Mouse (Mus musculus) kidney, embryonic 16.5 days (tissue): ENCODE results near the gene Zdhhc22. TPM values are rescaled to one million over a fixed set of nuclear protein-coding genes. Genes with fewer than 3 reads are reported as not detected.
A peak's percentile ranks its signal among the peaks of the same experiment; 100 is the strongest.

Source experiments
- ATAC-seq: fragments of 200-750 bp; cut with Nextera tagmentation; 2 replicates; pipeline ENCODE4 v1.8.0; 2017; ENCODE audit warnings: moderate TSS enrichment; ENCODE audit not compliant: low FRiP score, low TSS enrichment
- H3K27ac ChIP-seq: fragments of 300-500 bp; sonication (generic); 2 replicates; pipeline ENCODE4 v1.5.1; 2014; ENCODE audit warnings: low read length
- H3K27me3 ChIP-seq: fragments of 300-500 bp; sonication (generic); 2 replicates; pipeline ENCODE4 v1.6.1; 2014; ENCODE audit warnings: low read length, control low read depth, mixed read lengths; ENCODE audit not compliant: insufficient read depth
- H3K36me3 ChIP-seq: fragments of 300-500 bp; sonication (generic); 2 replicates; pipeline ENCODE4 v1.6.1; 2014; ENCODE audit warnings: low read length, control low read depth, mixed read lengths; ENCODE audit not compliant: insufficient read depth
- H3K4me1 ChIP-seq: fragments of 300-500 bp; sonication (generic); 2 replicates; pipeline ENCODE4 v1.6.1; 2014; ENCODE audit warnings: low read length, control low read depth, mixed read lengths; ENCODE audit not compliant: insufficient read depth
- H3K4me2 ChIP-seq: fragments of 300-500 bp; sonication (generic); replicated peaks from 2 replicates; pipeline ENCODE4 v1.6.1; 2014; ENCODE audit warnings: low read depth, low read length
- H3K4me3 ChIP-seq: fragments of 300-500 bp; sonication (generic); 2 replicates; pipeline ENCODE4 v1.5.1; 2014; ENCODE audit warnings: mild to moderate bottlenecking, low read length
- H3K9ac ChIP-seq: fragments of 300-500 bp; sonication (generic); replicated peaks from 2 replicates; pipeline ENCODE4 v1.6.1; 2014; ENCODE audit warnings: low read length
- H3K9me3 ChIP-seq: fragments of 300-500 bp; sonication (generic); 2 replicates; pipeline ENCODE4 v1.6.1; 2016; ENCODE audit warnings: low read length, control low read depth
- WGBS: fragments of 180-500 bp; shearing (Covaris S2); extraction: QIAGEN DNeasy Blood & Tissue Kit; methylation state at CpG from one replicate; pipeline ENCODE4 v1.1.7; 2014; 5-methylcytosine and 5-hydroxymethylcytosine counted together
- polyA plus RNA-seq: library from polyadenylated mRNA; unstranded; fragments of >200 nt; fragmentation: Nextera tagmentation; extraction: Ambion mirVana; gene quantifications from 2 replicates; pipeline ENCODE4 v1.2.1, GENCODE M21; 2015

The Zdhhc22 gene
- polyA plus RNA-seq, 1 experiment from 2014 or later: not detected

DNA sequence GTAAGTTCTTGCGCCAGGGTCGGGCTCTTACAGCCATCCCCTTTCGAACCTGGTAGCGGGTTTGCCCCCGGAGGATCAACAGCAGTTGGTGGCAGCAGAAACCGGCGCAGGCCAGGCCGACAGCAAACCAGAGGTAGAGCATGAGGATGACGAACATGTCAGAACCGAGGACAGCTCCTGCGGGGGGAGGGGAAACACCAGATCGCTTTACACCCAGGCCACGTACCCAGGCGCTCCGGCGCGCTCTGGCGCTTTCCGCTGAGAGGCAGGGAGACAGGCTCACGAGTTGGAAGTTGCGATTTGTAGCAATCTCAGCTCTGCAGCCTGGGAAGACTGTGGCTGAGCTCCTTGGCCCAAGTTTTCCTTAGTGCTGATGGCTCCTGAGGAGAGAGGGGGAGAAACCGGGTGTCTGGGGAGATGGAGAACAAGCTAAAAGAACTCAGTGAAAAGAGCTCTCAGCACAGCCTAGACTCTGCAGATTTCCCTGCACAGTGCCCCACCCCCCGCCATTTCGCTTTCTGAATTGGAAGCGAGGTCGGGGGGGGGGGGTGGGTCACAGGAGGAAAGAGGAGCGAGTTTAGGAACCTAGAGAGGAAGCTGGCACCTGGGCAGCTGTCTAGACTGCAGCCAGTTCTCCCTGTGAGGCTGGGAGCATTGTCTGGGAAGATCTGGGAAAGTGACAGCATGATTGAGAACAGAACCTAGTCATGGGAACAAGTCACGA, 6.6 kb downstream of the Zdhhc22 start:
- H3K27ac ChIP-seq: no peak overlapping the region
- H3K27me3 ChIP-seq: peaks cover 39% of the 10 kb centered on the region
- no peak overlapping the region for H3K4me3 ChIP-seq
- H3K4me2 ChIP-seq: no peak overlapping the region
- H3K9me3 ChIP-seq: no peaks in the 10 kb centered on the region
- no peaks in the 10 kb centered on the region for H3K36me3 ChIP-seq
- no peaks in the 10 kb centered on the region for H3K4me1 ChIP-seq
- ATAC-seq: peak; percentile 76; the same call in 1 of the 2 replicates
- no peak overlapping the region for H3K9ac ChIP-seq
- 3% methylated on average over 28 of the region's 28 CpGs for WGBS

DNA sequence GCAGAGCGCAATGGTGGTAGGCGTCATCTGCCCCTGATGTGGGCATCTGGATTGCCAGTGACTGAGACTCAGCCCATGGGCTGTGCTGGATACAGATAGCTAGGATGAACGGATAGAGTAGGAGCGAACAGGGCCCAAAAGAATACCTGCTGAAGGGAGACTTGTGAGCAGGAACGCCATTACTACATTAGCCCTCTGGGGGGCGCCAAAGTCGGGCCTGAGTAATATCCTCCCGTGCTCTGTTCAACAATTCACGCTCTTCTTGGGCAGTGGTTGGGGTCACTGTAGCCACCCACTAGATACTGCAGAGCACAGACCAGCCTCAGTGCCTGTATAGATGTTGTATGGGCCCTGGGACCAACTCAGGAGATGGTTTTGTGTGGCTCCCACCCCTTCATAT, 9.1 kb downstream of the Zdhhc22 start:
- Histone ChIP-seq H3K9ac (no peak overlapping the region), H3K27ac (no peak overlapping the region), H3K36me3 (no peaks in the 10 kb centered on the region), H3K4me2 (no peak overlapping the region), H3K27me3 (peaks cover 33% of the 10 kb centered on the region), H3K4me3 (no peak overlapping the region), H3K9me3 (no peaks in the 10 kb centered on the region), H3K4me1 (peaks cover 3% of the 10 kb centered on the region; the same call in 1 of the 2 replicates)
- WGBS: 30% methylated on average over 9 of the region's 9 CpGs
- no peak for ATAC-seq

DNA sequence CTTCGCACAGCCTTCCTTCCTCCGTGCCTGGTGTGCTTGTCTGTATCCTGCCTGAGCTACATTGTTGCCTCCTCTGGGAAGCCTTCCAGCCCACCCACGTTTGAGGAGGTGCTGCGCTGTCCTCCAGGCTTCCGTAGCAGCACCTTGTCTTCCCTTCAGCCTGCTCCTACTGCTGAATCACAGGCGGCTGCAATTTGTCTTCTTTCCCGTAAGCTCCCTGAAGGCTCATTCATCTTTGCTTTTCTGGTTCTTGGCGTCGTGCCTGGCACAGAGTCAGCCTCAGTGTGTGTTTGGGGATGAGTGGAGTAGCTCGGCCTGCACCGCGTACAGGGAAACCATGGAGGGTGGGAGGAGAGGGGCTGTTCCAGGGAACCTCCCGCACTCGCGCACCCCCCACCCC, 12.4 kb downstream of the Zdhhc22 start:
- ATAC-seq: no peak

DNA sequence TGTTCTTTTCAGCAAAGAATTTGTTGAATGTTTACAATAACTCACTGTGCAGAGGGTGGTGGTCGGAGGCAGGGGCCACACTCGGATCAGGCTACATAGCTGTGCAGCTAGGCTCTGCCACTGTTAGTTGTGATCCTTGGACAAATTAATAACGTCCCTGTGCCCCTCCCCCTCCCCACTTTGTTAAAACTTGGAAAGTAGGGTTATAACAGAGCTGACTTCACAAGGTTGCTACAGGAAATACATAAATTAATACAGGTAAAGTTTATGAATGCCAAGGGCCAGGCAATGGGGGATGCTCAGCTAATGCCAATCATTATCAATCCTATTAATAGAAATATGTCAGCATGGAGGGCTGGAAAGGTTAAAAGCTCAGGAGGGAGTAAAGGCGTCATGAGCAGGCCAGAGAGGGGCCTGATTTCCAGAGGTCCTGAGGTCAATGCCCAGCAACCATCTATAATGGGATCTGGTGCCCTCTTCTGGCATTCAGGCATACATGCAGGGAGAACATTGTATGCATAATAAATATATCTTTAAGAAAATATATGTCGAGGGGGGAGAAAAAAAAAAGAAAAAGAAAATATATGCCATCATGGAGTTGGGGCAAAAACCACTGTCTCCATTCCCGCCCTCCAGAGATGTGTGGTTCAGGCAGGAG, 13.6 kb downstream of the Zdhhc22 start:
- WGBS: 55% methylated on average over 6 of the region's 6 CpGs

More for the DNA sequence above, 12.4 kb downstream of the Zdhhc22 start:
- Histone ChIP-seq H3K4me3 (no peak overlapping the region), H3K4me2 (no peak overlapping the region), H3K27ac (no peak overlapping the region), H3K4me1 (peaks cover 26% of the 10 kb centered on the region), H3K9me3 (no peaks in the 10 kb centered on the region), H3K9ac (no peak overlapping the region), H3K27me3 (peaks cover 13% of the 10 kb centered on the region; the same call in 1 of the 2 replicates), H3K36me3 (no peaks in the 10 kb centered on the region)
- WGBS: 18% methylated on average over 15 of the region's 15 CpGs

DNA sequence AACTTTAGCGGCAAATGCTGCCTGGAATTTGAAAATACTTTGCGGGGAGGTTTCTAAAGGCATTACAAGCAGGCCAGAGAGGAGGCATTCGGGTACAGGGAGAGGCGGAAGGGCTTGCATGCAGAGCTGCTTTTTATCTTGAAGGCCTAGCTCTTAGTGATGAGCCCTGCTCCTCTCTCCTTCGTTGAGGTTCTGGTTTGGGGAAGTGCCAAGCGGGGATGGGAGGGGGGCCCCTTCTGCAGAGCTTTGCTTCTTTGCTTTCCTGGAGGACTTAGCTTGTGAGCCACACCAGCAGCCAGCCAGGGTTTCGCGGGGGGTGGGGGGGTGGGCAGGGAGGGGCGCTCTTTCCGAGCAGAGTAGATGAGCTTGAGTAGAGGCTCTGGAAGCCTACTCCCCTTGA, 14.5 kb downstream of the Zdhhc22 start:
- Histone ChIP-seq H3K27me3 (peaks cover 9% of the 10 kb centered on the region; the same call in 1 of the 2 replicates), H3K9me3 (no peaks in the 10 kb centered on the region), H3K4me1 (peaks cover 26% of the 10 kb centered on the region), H3K4me3 (no peak overlapping the region), H3K9ac (no peak overlapping the region), H3K4me2 (no peak overlapping the region), H3K36me3 (no peaks in the 10 kb centered on the region), H3K27ac (no peak overlapping the region)
- no peak for ATAC-seq
- 62% methylated on average over 8 of the region's 10 CpGs for WGBS

More for the DNA sequence above, 13.6 kb downstream of the Zdhhc22 start:
- peaks cover 9% of the 10 kb centered on the region; the same call in 1 of the 2 replicates for H3K27me3 ChIP-seq
- H3K4me2 ChIP-seq: no peak overlapping the region
- H3K27ac ChIP-seq: no peak overlapping the region
- H3K4me3 ChIP-seq: no peak overlapping the region
- ATAC-seq: no peak
- no peaks in the 10 kb centered on the region for H3K36me3 ChIP-seq
- no peak overlapping the region for H3K9ac ChIP-seq
- peaks cover 26% of the 10 kb centered on the region for H3K4me1 ChIP-seq
- H3K9me3 ChIP-seq: no peaks in the 10 kb centered on the region

DNA sequence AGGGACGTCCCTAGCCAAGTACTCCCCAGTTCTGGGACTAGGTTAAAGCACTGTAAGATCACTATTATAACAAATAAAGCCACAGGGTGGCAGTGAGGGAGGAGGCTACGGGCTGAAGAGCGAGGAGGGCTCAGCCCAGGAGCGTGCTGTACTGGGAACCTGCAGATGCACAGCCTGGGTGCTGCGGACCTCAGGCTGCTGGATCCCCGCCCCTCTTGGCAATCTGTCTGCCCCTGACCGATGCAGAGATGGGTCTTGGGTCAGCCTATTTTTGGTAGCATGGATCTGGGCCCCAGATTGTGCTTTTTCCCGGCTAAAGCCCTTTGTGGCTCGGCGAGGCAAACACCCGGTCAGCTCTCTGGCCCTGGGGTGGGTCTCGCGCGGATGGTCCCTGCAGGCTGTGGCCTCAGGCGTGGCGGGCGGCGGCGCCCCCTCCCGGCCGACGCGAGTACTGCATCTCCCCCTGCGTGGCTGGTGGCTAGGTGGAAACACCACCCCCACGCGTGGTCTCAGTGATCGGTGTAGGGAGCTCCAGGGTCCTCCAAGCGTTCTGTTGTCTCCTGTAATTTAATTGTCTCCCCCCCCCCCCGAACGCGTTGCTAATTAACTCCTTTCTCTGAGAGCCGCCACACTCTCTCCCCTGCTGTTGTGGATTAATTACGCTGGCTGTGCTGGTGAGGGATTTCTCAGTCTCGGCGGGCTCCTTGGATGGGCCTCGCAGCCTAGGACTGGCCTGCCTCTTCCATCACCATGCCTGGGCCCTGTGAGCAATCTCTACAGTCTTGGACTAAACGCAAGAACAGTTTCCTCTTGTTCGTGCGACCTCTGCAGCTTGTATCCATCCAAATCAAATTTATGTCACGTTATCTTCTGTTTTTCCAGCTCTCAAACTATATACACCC, 15.6 kb downstream of the Zdhhc22 start:
- 7% methylated on average over 39 of the region's 40 CpGs for WGBS
- H3K9me3 ChIP-seq: no peaks in the 10 kb centered on the region
- H3K4me3 ChIP-seq: peak overlapping the region; percentile 31
- no peaks in the 10 kb centered on the region for H3K36me3 ChIP-seq
- H3K4me1 ChIP-seq: peaks cover 26% of the 10 kb centered on the region
- no peak overlapping the region for H3K27ac ChIP-seq
- H3K9ac ChIP-seq: peak overlapping the region; percentile 42
- ATAC-seq: peak; percentile 76
- H3K4me2 ChIP-seq: peak overlapping the region; percentile 62
- 0 out of 2 replicates have a peak, but pooled peaks cover 7% of the 10 kb centered on the region for H3K27me3 ChIP-seq

DNA sequence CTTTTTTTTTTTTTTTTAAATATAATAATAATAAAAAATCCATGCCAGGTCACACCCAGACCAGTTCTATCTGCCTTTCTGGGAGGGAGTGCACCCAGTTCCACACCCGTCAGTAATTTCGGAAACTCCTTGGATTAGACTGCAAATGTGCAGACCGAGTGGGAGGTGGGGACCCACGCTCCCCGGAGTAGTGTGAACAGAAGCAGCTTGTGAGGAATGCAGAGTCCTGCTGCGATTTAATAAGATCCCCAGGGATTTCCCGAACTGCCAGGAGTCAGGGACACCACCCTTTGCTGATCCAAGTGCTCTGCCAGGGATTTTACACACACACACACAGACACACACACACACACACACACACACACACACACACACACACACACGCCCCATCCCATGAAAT, 16.5 kb downstream of the Zdhhc22 start:
- Histone ChIP-seq H3K4me1 (peaks cover 26% of the 10 kb centered on the region), H3K4me3 (no peak overlapping the region), H3K27ac (no peak overlapping the region), H3K36me3 (no peaks in the 10 kb centered on the region), H3K9ac (no peak overlapping the region), H3K4me2 (no peak overlapping the region), H3K27me3 (0 out of 2 replicates have a peak, but pooled peaks cover 7% of the 10 kb centered on the region), H3K9me3 (no peaks in the 10 kb centered on the region)
- WGBS: 38% methylated on average over 8 of the region's 8 CpGs
- no peak for ATAC-seq

DNA sequence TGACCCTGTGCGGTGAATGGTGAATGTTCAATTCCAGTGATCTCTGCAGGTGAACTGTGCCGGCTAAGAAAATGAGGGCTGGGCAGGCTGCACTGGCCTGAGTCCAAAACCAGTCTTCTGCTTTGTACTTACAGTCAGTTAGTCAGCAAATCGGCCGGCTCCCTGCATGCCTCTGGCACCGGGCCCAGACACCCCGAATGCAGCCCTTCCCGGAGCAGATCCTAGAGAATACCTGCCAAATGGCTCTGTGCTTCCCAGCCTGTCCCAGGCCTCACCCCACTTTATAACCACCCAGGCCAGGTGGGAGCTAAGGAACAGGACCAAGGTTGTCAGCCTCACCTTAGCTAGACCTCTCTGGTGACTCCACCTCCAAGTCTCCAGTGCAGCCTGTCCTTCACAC, 17.0 kb downstream of the Zdhhc22 start:
- H3K4me2 ChIP-seq: no peak overlapping the region
- H3K9ac ChIP-seq: no peak overlapping the region
- no peaks in the 10 kb centered on the region for H3K36me3 ChIP-seq
- H3K9me3 ChIP-seq: no peaks in the 10 kb centered on the region
- 0 out of 2 replicates have a peak, but pooled peaks cover 4% of the 10 kb centered on the region for H3K27me3 ChIP-seq
- peak; percentile 9; the same call in 1 of the 2 replicates for ATAC-seq
- H3K4me3 ChIP-seq: no peak overlapping the region
- 28% methylated on average over 7 of the region's 7 CpGs for WGBS
- H3K27ac ChIP-seq: no peak overlapping the region
- peaks cover 26% of the 10 kb centered on the region for H3K4me1 ChIP-seq

DNA sequence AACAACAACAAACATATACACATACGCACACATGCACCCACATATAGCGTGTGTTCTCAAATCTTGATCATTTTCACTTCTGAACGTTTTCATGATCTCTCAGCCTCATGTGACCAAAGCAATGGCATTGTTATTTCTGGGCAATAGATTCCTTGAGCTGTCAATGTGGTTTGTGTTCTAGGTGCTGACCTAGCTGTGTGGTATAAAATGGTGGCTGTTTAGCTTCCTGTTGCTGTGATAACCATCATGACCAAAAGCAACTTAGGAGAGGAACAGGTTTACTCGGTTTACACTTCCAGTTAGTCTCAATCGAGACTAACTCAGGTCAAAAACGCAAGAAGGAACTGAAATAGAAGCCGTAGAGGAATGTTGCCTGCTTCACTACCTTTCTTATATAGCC, 19.1 kb downstream of the Zdhhc22 start:
- Histone ChIP-seq H3K27me3 (no peaks in the 10 kb centered on the region), H3K36me3 (no peaks in the 10 kb centered on the region), H3K4me1 (peaks cover 23% of the 10 kb centered on the region), H3K27ac (no peak overlapping the region), H3K9me3 (no peaks in the 10 kb centered on the region), H3K4me3 (no peak overlapping the region), H3K9ac (no peak overlapping the region), H3K4me2 (no peak overlapping the region)
- ATAC-seq: no peak
- WGBS: 88% methylated on average over 7 of the region's 7 CpGs
